Mouse (Mus musculus): ENCODE results near the gene Fbh1.

- TF ChIP-seq CTCF (IDR thresholded peaks at IDR 0.05) (no peak), EP300 (IDR thresholded peaks at IDR 0.05) (no peak)
These were observed 77.5 kb downstream of the Fbh1 start for GRCm38 (mm10) chr2:11699905-11700304.

Data from lung, postnatal 0 days (tissue).